8 mouse cellular contexts compared by ENCODE assay signal in the genomic region with DNA sequence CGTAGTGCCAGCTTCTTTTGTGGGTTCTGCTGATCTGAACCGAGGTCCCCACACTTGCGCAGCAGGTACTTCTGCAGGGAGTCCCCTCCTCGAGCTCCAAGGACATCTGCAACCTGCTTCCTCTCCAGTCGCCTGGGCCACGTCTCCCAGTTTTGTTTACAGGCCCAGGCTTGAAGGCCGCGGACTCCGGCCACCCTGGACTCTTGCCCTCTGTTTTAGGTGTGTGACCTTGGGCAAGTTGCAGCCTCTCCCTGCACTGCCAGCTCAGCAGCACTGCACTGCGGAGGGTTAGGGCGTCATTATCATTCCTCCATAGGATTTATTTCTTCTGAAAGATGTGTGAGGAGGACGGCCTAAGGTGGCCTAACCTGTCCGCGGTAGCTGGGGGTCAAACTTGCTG. TPM values are rescaled to one million over a fixed set of nuclear protein-coding genes. Genes with fewer than 3 reads are reported as not detected.
DNase-seq lines count a peak whose midpoint lies in the region; ATAC-seq and TF ChIP-seq lines count a peak whose summit lies in the region.
"Had no signal": no experiment of that assay in that cellular context is flagged by ENCODE, and none has a peak within 500 bp of the region (broad histone marks: within the 10 kb centered on the region; RNA-seq: fewer than 3 reads in every experiment).

No protein-coding gene starts in this region.

- no peak overlapping the region for H3K9ac ChIP-seq in lung, embryonic 14.5 days
- H3K9ac ChIP-seq in lung, postnatal 0 days (replicated peaks; ENCODE audit: low read depth), result no peak overlapping the region
- H3K9ac ChIP-seq in embryonic facial prominence, embryonic 12.5 days, result no peak overlapping the region
- H3K9ac ChIP-seq in kidney, embryonic 16.5 days (replicated peaks; ENCODE audit: low read length), result no peak overlapping the region; the same call in 1 of the 2 replicates

- no peak for ATAC-seq in lung, embryonic 14.5 days (ENCODE audit: insufficient read depth)
- no peak for ATAC-seq in lung, postnatal 0 days
- ATAC-seq in embryonic facial prominence, embryonic 12.5 days (ENCODE audit: insufficient number of reproducible peaks, insufficient read depth, low FRiP score, low TSS enrichment), result no peak
- no peak for ATAC-seq in kidney, embryonic 16.5 days (ENCODE audit: low FRiP score, low TSS enrichment)

- H3K36me3 ChIP-seq in lung, embryonic 14.5 days (ENCODE audit: insufficient read depth), result no peaks in the 10 kb centered on the region
- H3K36me3 ChIP-seq in lung, postnatal 0 days (ENCODE audit: insufficient read depth, low read length), result no peaks in the 10 kb centered on the region
- H3K36me3 ChIP-seq in embryonic facial prominence, embryonic 12.5 days, result no peaks in the 10 kb centered on the region
- H3K36me3 ChIP-seq in kidney, embryonic 16.5 days (ENCODE audit: insufficient read depth, low read length), result no peaks in the 10 kb centered on the region
- H3K36me3 ChIP-seq in testis, adult 2 months (ENCODE audit: control insufficient read depth, insufficient read depth, low read length), result no peaks in the 10 kb centered on the region

- peaks cover 10% of the 10 kb centered on the region; the same call in 1 of the 2 replicates for H3K4me1 ChIP-seq in lung, embryonic 14.5 days (ENCODE audit: insufficient read depth)
- no peaks in the 10 kb centered on the region for H3K4me1 ChIP-seq in lung, postnatal 0 days (ENCODE audit: insufficient read depth, low read depth, low read length)
- 0 out of 2 replicates have a peak, but pooled peaks cover 3% of the 10 kb centered on the region for H3K4me1 ChIP-seq in embryonic facial prominence, embryonic 12.5 days
- peaks cover 24% of the 10 kb centered on the region for H3K4me1 ChIP-seq in kidney, embryonic 16.5 days (ENCODE audit: insufficient read depth, low read length)
- H3K4me1 ChIP-seq in testis, adult 2 months (ENCODE audit: control insufficient read depth, insufficient read depth, low read length), result peaks cover 9% of the 10 kb centered on the region

- no peaks in the 10 kb centered on the region for H3K27me3 ChIP-seq in lung, embryonic 14.5 days (ENCODE audit: insufficient read depth, low read length)
- H3K27me3 ChIP-seq in lung, postnatal 0 days (replicated peaks; ENCODE audit: insufficient read depth, low read length), result no peaks in the 10 kb centered on the region
- H3K27me3 ChIP-seq in embryonic facial prominence, embryonic 12.5 days, result no peaks in the 10 kb centered on the region
- H3K27me3 ChIP-seq in kidney, embryonic 16.5 days (ENCODE audit: insufficient read depth, low read length), result no peaks in the 10 kb centered on the region
- H3K27me3 ChIP-seq in testis, adult 2 months (ENCODE audit: control insufficient read depth, insufficient read depth, low read length), result no peaks in the 10 kb centered on the region

- no peak for TF ChIP-seq EP300 in lung, postnatal 0 days (IDR thresholded peaks at IDR 0.05)

- no peak overlapping the region for H3K4me3 ChIP-seq in lung, embryonic 14.5 days (ENCODE audit: low read depth, low read length)
- no peak overlapping the region for H3K4me3 ChIP-seq in lung, postnatal 0 days (ENCODE audit: low read depth, low read length)
- no peak overlapping the region for H3K4me3 ChIP-seq in embryonic facial prominence, embryonic 12.5 days
- no peak overlapping the region for H3K4me3 ChIP-seq in kidney, embryonic 16.5 days (ENCODE audit: low read length)
- no peak overlapping the region for H3K4me3 ChIP-seq in testis, adult 2 months (ENCODE audit: control insufficient read depth, low read depth, low read length)
- H3K4me3 ChIP-seq: layer of hippocampus, adult 2 months had no signal

- 79% methylated on average over 14 of the region's 14 CpGs for WGBS in lung, embryonic 14.5 days
- WGBS in lung, postnatal 0 days, result 83% methylated on average over 14 of the region's 14 CpGs
- 85% methylated on average over 14 of the region's 14 CpGs for WGBS in embryonic facial prominence, embryonic 12.5 days
- 82% methylated on average over 14 of the region's 14 CpGs for WGBS in kidney, embryonic 16.5 days

- H3K27ac ChIP-seq in lung, embryonic 14.5 days (ENCODE audit: low read depth), result peak overlapping the region; percentile 54; the same call in 1 of the 2 replicates
- no peak overlapping the region for H3K27ac ChIP-seq in lung, postnatal 0 days (ENCODE audit: low read length)
- H3K27ac ChIP-seq in embryonic facial prominence, embryonic 12.5 days, result peak overlapping the region; percentile 47; the same call in 1 of the 2 replicates
- peak overlapping the region; percentile 54; the same call in 1 of the 2 replicates for H3K27ac ChIP-seq in kidney, embryonic 16.5 days (ENCODE audit: low read length)
- peak overlapping the region; percentile 86 for H3K27ac ChIP-seq in testis, adult 2 months (ENCODE audit: control insufficient read depth, insufficient read depth, low read depth, low read length)
- H3K27ac ChIP-seq: layer of hippocampus, adult 2 months had no signal

- DNase-seq in lung, embryonic 14.5 days, result no peak
- DNase-seq in lung, postnatal 0 days (ENCODE audit: low spot score), result no peak
- no peak for DNase-seq in right cerebral cortex, postnatal 25 days
- no peak for DNase-seq in left cerebral cortex, postnatal 4 days

- no peaks in the 10 kb centered on the region for H3K9me3 ChIP-seq in lung, embryonic 14.5 days (ENCODE audit: low read depth, low read length)
- H3K9me3 ChIP-seq in lung, postnatal 0 days (ENCODE audit: low read length), result no peaks in the 10 kb centered on the region
- H3K9me3 ChIP-seq in embryonic facial prominence, embryonic 12.5 days, result no peaks in the 10 kb centered on the region
- H3K9me3 ChIP-seq in kidney, embryonic 16.5 days (ENCODE audit: low read length), result no peaks in the 10 kb centered on the region

- TF ChIP-seq CTCF in lung, embryonic 14.5 days (IDR thresholded peaks at IDR 0.05; ENCODE audit: low read depth), result no peak
- TF ChIP-seq CTCF in lung, postnatal 0 days (IDR thresholded peaks at IDR 0.05), result no peak
- TF ChIP-seq CTCF in testis, adult 2 months (IDR thresholded peaks at IDR 0.05; ENCODE audit: control insufficient read depth, insufficient read depth, insufficient replicate concordance, low read depth, low read length), result no peak

- H3K4me2 ChIP-seq in lung, embryonic 14.5 days, result no peak overlapping the region; the same call in 1 of the 2 replicates
- no peak overlapping the region for H3K4me2 ChIP-seq in lung, postnatal 0 days (replicated peaks; ENCODE audit: low read depth, low read length)
- H3K4me2 ChIP-seq in embryonic facial prominence, embryonic 12.5 days (replicated peaks), result no peak overlapping the region
- H3K4me2 ChIP-seq in kidney, embryonic 16.5 days (replicated peaks; ENCODE audit: low read depth, low read length), result no peak overlapping the region

- intact Hi-C loops in left cerebral cortex, postnatal 4 days (cut with DNase I), result loop anchor here (1.0 kb wide), 1 partner anchor 78 kb away; no protein-coding TSS in a partner anchor

- no peak; the same call in 1 of the 2 replicates for TF ChIP-seq POLR2A in testis, adult 2 months (IDR thresholded peaks at IDR 0.05; ENCODE audit: control insufficient read depth, low read depth, low read length)

RNA-seq across cellular contexts. Expression of a gene that starts 47.0 kb away (rescaled TPM):
- polyA plus RNA-seq in lung, embryonic 14.5 days (2014; fragmentation: Nextera tagmentation; extraction: Ambion mirVana), result 14.0 and 14.1 TPM in 2 replicates
- polyA plus RNA-seq in lung, postnatal 0 days (2015; fragmentation: Nextera tagmentation; extraction: Ambion mirVana), result 47.2 and 50.5 TPM in 2 replicates
- 6.0 and 6.6 TPM in 2 replicates for polyA plus RNA-seq in embryonic facial prominence, embryonic 12.5 days (2016; fragmentation: Nextera tagmentation; extraction: Ambion mirVana)
- polyA plus RNA-seq in kidney, embryonic 16.5 days (2015; fragmentation: Nextera tagmentation; extraction: Ambion mirVana), result 20.0 and 23.9 TPM in 2 replicates
- 5.8 and 6.9 TPM in 2 replicates for polyA plus RNA-seq in testis, adult 2 months (2012; rRNA removed)
- 1 to 10 TPM; 4.3 to 4.9 TPM for total RNA-seq in left cerebral cortex, postnatal 4 days (2021)
